Mouse (Mus musculus) kidney, embryonic 14.5 days (tissue): ENCODE results near the gene Donson. TPM values are rescaled to one million over a fixed set of nuclear protein-coding genes. Genes with fewer than 3 reads are reported as not detected.
"Not testable (repeated sequence)": the region's sequence is repeated elsewhere in the genome, so short reads cannot be mapped to it uniquely, and the experiment has no call there.

Experiments used
- ATAC-seq: fragments of 200-750 bp; cut with Nextera tagmentation; 2 replicates; pipeline ENCODE4 v1.8.0; 2017; ENCODE audit warnings: moderate number of reproducible peaks, mild to moderate bottlenecking, moderate TSS enrichment, moderate library complexity; ENCODE audit not compliant: low FRiP score, low TSS enrichment
- H3K27ac ChIP-seq: fragments of 300-500 bp; sonication (generic); 2 replicates; pipeline ENCODE4 v1.5.1; 2014; ENCODE audit warnings: low read depth, mild to moderate bottlenecking, low read length, moderate library complexity, mixed read lengths
- H3K27me3 ChIP-seq: fragments of 300-500 bp; sonication (generic); 2 replicates; pipeline ENCODE4 v1.6.1; 2014; ENCODE audit warnings: mild to moderate bottlenecking, low read length; ENCODE audit not compliant: control insufficient read depth, insufficient read depth
- H3K36me3 ChIP-seq: fragments of 300-500 bp; sonication (generic); 2 replicates; pipeline ENCODE4 v1.6.1; 2014; ENCODE audit warnings: low read length, mixed read lengths; ENCODE audit not compliant: control insufficient read depth, insufficient read depth
- H3K4me1 ChIP-seq: fragments of 300-500 bp; sonication (generic); 2 replicates; pipeline ENCODE4 v1.6.1; 2014; ENCODE audit warnings: low read length, mixed read lengths; ENCODE audit not compliant: control insufficient read depth, insufficient read depth
- H3K4me2 ChIP-seq: fragments of 300-500 bp; sonication (generic); replicated peaks from 2 replicates; pipeline ENCODE4 v1.6.1; 2014; ENCODE audit warnings: low read depth, mild to moderate bottlenecking, low read length
- H3K4me3 ChIP-seq: fragments of 300-500 bp; sonication (generic); 2 replicates; pipeline ENCODE4 v1.5.1; 2014; ENCODE audit warnings: mild to moderate bottlenecking, low read length
- H3K9ac ChIP-seq: fragments of 300-500 bp; sonication (generic); 2 replicates; pipeline ENCODE4 v1.6.1; 2014; ENCODE audit warnings: low read depth, mild to moderate bottlenecking, low read length, moderate library complexity
- H3K9me3 ChIP-seq: fragments of 300-500 bp; sonication (generic); 2 replicates; pipeline ENCODE4 v1.6.1; 2016; ENCODE audit warnings: low read length; ENCODE audit not compliant: control insufficient read depth
- WGBS: fragments of 180-500 bp; shearing (Covaris S2); extraction: QIAGEN DNeasy Blood & Tissue Kit; methylation state at CpG from one replicate; pipeline ENCODE4 v1.1.7; 2014; 5-methylcytosine and 5-hydroxymethylcytosine counted together
- polyA plus RNA-seq: library from polyadenylated mRNA; unstranded; fragments of >200 nt; fragmentation: Nextera tagmentation; extraction: Ambion mirVana; gene quantifications from 2 replicates; pipeline ENCODE4 v1.2.1, GENCODE M21; 2014

Donson gene
- polyA plus RNA-seq, 1 experiment from 2014 or later, result 25.6 TPM

DNA sequence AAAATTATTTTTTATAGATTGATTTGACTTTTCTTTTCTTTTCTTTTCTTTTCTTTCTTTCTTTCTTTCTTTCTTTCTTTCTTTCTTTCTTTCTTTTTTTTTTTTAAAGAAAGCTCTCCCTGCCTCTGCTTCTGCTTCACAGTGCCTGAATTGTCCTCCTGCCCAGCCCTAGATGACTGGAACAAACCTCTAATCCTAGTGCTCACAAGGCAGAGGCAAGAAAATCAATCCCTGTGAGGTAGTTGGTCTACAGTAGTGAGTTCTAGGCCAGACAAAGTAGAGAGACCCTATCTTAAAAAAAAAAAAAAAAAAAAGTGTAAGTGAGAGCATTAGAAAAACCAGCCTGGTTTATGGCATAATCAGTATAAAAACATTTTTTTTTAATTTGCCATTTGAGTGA lies 38.8 kb downstream of the Donson start:
- H3K9ac ChIP-seq, result no peak overlapping the region
- no peak overlapping the region for H3K27ac ChIP-seq
- no peak for ATAC-seq
- H3K36me3 ChIP-seq, result peaks cover 26% of the 10 kb centered on the region
- H3K4me2 ChIP-seq, result no peak overlapping the region; the same call in 1 of the 2 replicates
- H3K4me1 ChIP-seq, result peaks cover 9% of the 10 kb centered on the region; the same call in 1 of the 2 replicates
- H3K9me3 ChIP-seq, result no peaks in the 10 kb centered on the region
- H3K4me3 ChIP-seq, result no peak overlapping the region
- H3K27me3 ChIP-seq, result no peaks in the 10 kb centered on the region

- ATAC-seq, result no peak
- H3K4me1 ChIP-seq, result peaks cover 9% of the 10 kb centered on the region; the same call in 1 of the 2 replicates
- no peak overlapping the region for H3K27ac ChIP-seq
- H3K9me3 ChIP-seq, result no peaks in the 10 kb centered on the region
- peak overlapping the region; percentile 91 for H3K4me3 ChIP-seq
- H3K27me3 ChIP-seq, result no peaks in the 10 kb centered on the region
- WGBS, result 57% methylated on average over 3 of the region's 3 CpGs
- peaks cover 21% of the 10 kb centered on the region for H3K36me3 ChIP-seq
- H3K4me2 ChIP-seq, result peak overlapping the region; percentile 52
- peak overlapping the region; percentile 2; the same call in 1 of the 2 replicates for H3K9ac ChIP-seq
Measured at GRCm38 (mm10) chr16:91649246-91649645, 39.3 kb downstream of the Donson start.

GRCm38 (mm10) chr16:91648220-91648550 lies 40.4 kb downstream of the Donson start:
- Histone ChIP-seq H3K9me3 (no peaks in the 10 kb centered on the region), H3K9ac (peak overlapping the region; percentile 93), H3K27ac (peak overlapping the region; percentile 93; the same call in 1 of the 2 replicates), H3K4me2 (peak overlapping the region; percentile 52), H3K27me3 (no peaks in the 10 kb centered on the region), H3K4me1 (peaks cover 9% of the 10 kb centered on the region; the same call in 1 of the 2 replicates), H3K36me3 (peaks cover 15% of the 10 kb centered on the region), H3K4me3 (peak overlapping the region; percentile 91)
- peak; percentile 67 for ATAC-seq
- under 1% methylated on average over 25 of the region's 25 CpGs for WGBS

DNA sequence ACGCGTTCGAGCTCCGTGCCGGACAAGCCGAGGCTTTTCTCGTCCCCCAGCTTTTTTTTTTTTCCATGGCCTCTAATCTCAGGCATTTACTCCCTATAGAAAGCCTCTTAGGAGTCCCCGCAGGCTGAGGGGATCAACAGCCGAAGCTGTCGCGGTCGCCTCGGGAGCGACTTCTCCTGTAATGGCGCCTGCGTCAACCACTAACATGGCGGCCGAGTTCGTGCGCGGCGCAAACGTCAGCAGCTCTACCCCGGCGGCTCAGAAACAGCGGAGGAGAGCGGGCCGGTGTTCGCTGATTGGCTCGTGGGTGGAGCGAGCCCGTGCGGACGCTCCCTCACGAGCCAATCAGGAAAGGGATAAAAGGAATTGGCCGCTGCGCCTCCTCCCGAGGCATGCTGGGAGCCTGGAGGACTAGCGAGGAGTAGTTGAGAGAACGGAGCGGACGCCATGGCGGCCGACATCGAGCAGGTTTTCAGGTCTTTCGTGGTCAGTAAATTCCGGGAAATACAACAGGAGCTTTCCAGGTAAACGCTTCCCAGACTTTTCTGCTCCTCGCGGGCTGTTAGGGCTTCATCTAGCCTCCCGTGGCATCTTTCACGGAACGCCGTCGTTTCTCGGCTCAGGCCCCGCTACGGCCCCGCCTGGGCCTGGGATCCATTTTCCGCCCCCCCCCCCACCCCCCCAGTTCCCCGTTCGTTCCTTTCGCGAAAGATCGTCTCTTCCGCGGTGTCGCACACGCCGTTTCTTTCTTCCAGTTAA lies 40.9 kb downstream of the Donson start, which contains the start of gene Son:
Gene Son (plus strand): TSS at position 46 of the 759 bp plus-strand sequence.
- peak within 1 kb of the TSS; percentile 93 for H3K27ac ChIP-seq
- peak; percentile 97 for ATAC-seq
- H3K4me2 ChIP-seq, result peak within 1 kb of the TSS; percentile 83
- peaks cover 17% of the 10 kb centered on the region for H3K36me3 ChIP-seq
- peak within 1 kb of the TSS; percentile 91 for H3K4me3 ChIP-seq
- H3K4me1 ChIP-seq, result peaks cover 9% of the 10 kb centered on the region; the same call in 1 of the 2 replicates
- WGBS, result under 1% methylated on average over 68 of the region's 70 CpGs
- H3K9me3 ChIP-seq, result no peaks in the 10 kb centered on the region
- no peaks in the 10 kb centered on the region for H3K27me3 ChIP-seq
- peak within 1 kb of the TSS; percentile 93 for H3K9ac ChIP-seq

DNA sequence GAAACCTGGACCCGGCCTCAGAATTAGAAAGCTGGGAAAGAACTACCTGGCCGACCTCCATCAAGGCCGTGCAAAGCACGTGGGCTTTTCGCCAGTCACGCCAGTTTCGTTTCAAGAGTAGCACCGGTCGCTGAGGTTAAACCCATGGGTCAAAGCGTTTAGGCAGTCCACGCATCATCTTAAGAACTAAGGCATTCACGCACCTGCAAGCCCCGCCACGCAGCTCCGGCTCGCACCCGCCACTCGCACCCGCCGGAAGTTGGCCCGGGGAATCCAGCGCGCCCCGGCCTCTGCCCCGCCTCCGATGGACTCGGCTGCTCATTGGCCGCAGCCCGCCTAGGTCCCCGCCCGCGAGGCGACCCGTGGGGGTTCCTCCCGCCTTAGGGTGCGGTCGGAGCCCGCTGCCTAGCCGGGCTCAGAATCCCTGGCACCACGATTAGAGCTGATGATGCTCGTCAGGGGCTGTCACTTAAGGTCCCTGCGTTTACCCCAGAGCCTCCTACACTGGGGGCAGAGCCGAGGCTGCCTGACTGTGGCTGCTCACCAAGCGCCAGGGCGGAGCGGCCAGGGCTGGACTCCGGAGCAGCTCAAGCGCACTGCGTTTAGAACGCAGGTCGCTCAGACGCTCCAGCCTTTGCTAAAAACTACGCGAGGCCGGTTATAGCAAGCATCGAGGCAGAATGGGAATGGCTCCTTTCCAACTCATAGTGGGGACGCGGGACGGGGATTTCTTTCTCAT lies 41.7 kb downstream of the Donson start, which contains the start of gene Gart:
Gene Gart (minus strand): TSS at position 272 of the 739 bp plus-strand sequence.
- Histone ChIP-seq H3K27ac (peak within 1 kb of the TSS; percentile 93), H3K4me2 (peak within 1 kb of the TSS; percentile 83), H3K4me3 (peak within 1 kb of the TSS; percentile 91), H3K36me3 (peaks cover 17% of the 10 kb centered on the region), H3K27me3 (no peaks in the 10 kb centered on the region), H3K4me1 (peaks cover 9% of the 10 kb centered on the region; the same call in 1 of the 2 replicates), H3K9ac (peak within 1 kb of the TSS; percentile 93), H3K9me3 (no peaks in the 10 kb centered on the region)
- under 1% methylated on average over 58 of the region's 59 CpGs for WGBS
- peak; percentile 92 for ATAC-seq

- Histone ChIP-seq H3K4me1 (peaks cover 9% of the 10 kb centered on the region; the same call in 1 of the 2 replicates), H3K36me3 (peaks cover 24% of the 10 kb centered on the region), H3K9me3 (no peaks in the 10 kb centered on the region), H3K27ac (peak overlapping the region; percentile 52; the same call in 1 of the 2 replicates), H3K4me2 (peak overlapping the region; percentile 83), H3K4me3 (peak overlapping the region; percentile 91), H3K9ac (peak overlapping the region; percentile 80), H3K27me3 (no peaks in the 10 kb centered on the region)
- WGBS, result under 1% methylated on average over 11 of the region's 11 CpGs
- ATAC-seq, result no peak
Measured at GRCm38 (mm10) chr16:91645995-91646602, 42.5 kb downstream of the Donson start.

DNA sequence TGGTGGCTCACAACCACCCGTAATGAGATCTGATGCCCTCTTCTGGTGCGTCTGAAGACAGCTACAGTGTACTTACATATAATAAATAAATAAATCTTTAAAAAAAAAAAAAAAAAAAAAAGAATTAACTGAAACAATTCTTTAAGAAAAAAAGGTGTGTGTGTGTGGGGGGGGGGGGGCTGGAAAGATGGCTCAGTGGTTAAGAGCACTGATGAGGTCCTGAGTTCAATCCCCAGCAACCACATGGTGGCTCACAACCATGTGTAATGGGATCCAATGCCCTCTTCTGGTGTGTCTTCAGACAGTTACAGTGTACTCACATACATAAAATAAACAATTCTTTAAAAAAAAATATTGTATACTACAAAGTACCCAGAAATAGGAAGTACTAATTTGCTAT lies 43.1 kb downstream of the Donson start:
- not testable (repeated sequence) for H3K9ac ChIP-seq, H3K9me3 ChIP-seq, H3K27ac ChIP-seq, H3K27me3 ChIP-seq, ATAC-seq, H3K4me1 ChIP-seq, H3K4me3 ChIP-seq
- Histone ChIP-seq H3K36me3 (peaks cover 24% of the 10 kb centered on the region), H3K4me2 (peak overlapping the region; percentile 83; the same call in 1 of the 2 replicates)
- WGBS, result no CpG with 5 or more reads among the region's 2 CpGs

- Histone ChIP-seq H3K9ac (no peak overlapping the region), H3K27me3 (no peaks in the 10 kb centered on the region), H3K4me1 (peaks cover 6% of the 10 kb centered on the region; the same call in 1 of the 2 replicates), H3K36me3 (peaks cover 29% of the 10 kb centered on the region), H3K27ac (no peak overlapping the region), H3K4me3 (no peak overlapping the region), H3K9me3 (no peaks in the 10 kb centered on the region), H3K4me2 (no peak overlapping the region)
- no peak for ATAC-seq
- whole genome bisulfite sequencing, result 86% methylated on average over 2 of the region's 2 CpGs
Measured at GRCm38 (mm10) chr16:91644901-91645300, 43.7 kb downstream of the Donson start.
